In the genomic region with DNA sequence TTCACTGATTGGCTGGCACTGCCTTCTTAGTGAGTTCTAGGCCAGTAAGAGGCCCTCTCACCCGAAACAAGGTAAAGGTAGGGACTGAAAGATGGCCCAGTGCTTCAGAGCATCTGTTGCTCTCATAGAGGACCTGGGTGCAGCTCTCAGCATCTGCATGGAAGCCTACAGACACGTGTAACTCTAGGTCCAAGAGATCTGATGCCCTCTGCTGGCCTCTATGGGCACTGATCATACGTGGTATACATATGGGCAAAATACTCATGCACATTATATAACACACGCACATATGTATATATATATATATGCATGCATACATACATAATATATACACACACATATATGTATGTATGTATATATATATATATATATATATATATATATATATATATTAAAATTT, we compare ENCODE assay signal across 21 mouse cellular contexts.
DNase-seq lines count a peak whose midpoint lies in the region; ATAC-seq and TF ChIP-seq lines count a peak whose summit lies in the region.
"Had no signal": no experiment of that assay in that cellular context is flagged by ENCODE, and none has a peak within 500 bp of the region (broad histone marks: within the 10 kb centered on the region; RNA-seq: fewer than 3 reads in every experiment).

No protein-coding gene starts in this region.

- no peak overlapping the region for H3K9ac ChIP-seq in intestine, postnatal 0 days (ENCODE audit: low read depth, low read length)
- no peak overlapping the region for H3K9ac ChIP-seq in intestine, embryonic 16.5 days (ENCODE audit: low read depth, low read length)
- H3K9ac ChIP-seq in neural tube, embryonic 15.5 days (replicated peaks): no peak overlapping the region
- H3K9ac ChIP-seq in forebrain, embryonic 13.5 days: no peak overlapping the region
- H3K9ac ChIP-seq: hindbrain, embryonic 15.5 days; liver, embryonic 15.5 days; midbrain, embryonic 15.5 days; neural tube, embryonic 13.5 days had no signal

- no peak for ATAC-seq in intestine, postnatal 0 days
- no peak for ATAC-seq in intestine, embryonic 16.5 days
- ATAC-seq in neural tube, embryonic 15.5 days (ENCODE audit: low FRiP score): no peak
- ATAC-seq in forebrain, embryonic 13.5 days: no peak
- ATAC-seq: midbrain, embryonic 15.5 days had no signal

- no peaks in the 10 kb centered on the region for H3K27me3 ChIP-seq in intestine, postnatal 0 days (replicated peaks; ENCODE audit: control insufficient read depth, insufficient read depth, low read length)
- H3K27me3 ChIP-seq in intestine, embryonic 16.5 days (replicated peaks; ENCODE audit: control insufficient read depth, insufficient read depth, low read length): no peaks in the 10 kb centered on the region
- H3K27me3 ChIP-seq in neural tube, embryonic 15.5 days (replicated peaks): no peaks in the 10 kb centered on the region
- H3K27me3 ChIP-seq in forebrain, embryonic 13.5 days: no peaks in the 10 kb centered on the region
- H3K27me3 ChIP-seq: hindbrain, embryonic 15.5 days; liver, embryonic 15.5 days; midbrain, embryonic 15.5 days; neural tube, embryonic 13.5 days had no signal

- peak; percentile 43 for TF ChIP-seq CTCF in intestine, postnatal 0 days (IDR thresholded peaks at IDR 0.05; ENCODE audit: low read depth)
- 0 out of 2 replicates have a peak, but pooled peaks have one; percentile 3 for TF ChIP-seq CTCF in bone marrow, adult 2 months (IDR thresholded peaks at IDR 0.05; ENCODE audit: control insufficient read depth, insufficient read depth, low read length)

- no peak overlapping the region for H3K4me2 ChIP-seq in intestine, postnatal 0 days (replicated peaks; ENCODE audit: low read depth)
- no peak overlapping the region for H3K4me2 ChIP-seq in intestine, embryonic 16.5 days (ENCODE audit: low read depth, low read length)
- H3K4me2 ChIP-seq in neural tube, embryonic 15.5 days: no peak overlapping the region
- no peak overlapping the region for H3K4me2 ChIP-seq in forebrain, embryonic 13.5 days
- H3K4me2 ChIP-seq: hindbrain, embryonic 15.5 days; liver, embryonic 15.5 days; midbrain, embryonic 15.5 days; neural tube, embryonic 13.5 days had no signal

- no peak for TF ChIP-seq POLR2A in bone marrow, adult 2 months (IDR thresholded peaks at IDR 0.05; ENCODE audit: borderline replicate concordance, control insufficient read depth, low read depth, low read length)

- DNase-seq in thymus, postnatal 0 days (ENCODE audit: low spot score): peak; percentile 14
- no peak for DNase-seq in thymus, postnatal 10 days (ENCODE audit: low spot score in 2 of 2)
- DNase-seq in thymus, postnatal 25 days: peak; percentile 8
- DNase-seq: adrenal gland, adult 8-10 months; cerebellum, adult 9-10 months; gastrocnemius, postnatal 14 days; heart, postnatal 14 days; kidney, adult 8-10 months had no signal

- H3K27ac ChIP-seq in intestine, postnatal 0 days (ENCODE audit: low read depth, low read length): no peak overlapping the region
- no peak overlapping the region for H3K27ac ChIP-seq in intestine, embryonic 16.5 days (ENCODE audit: low read length)
- H3K27ac ChIP-seq in bone marrow, adult 2 months (ENCODE audit: control insufficient read depth, insufficient read depth, low read depth, low read length, poor library complexity): no peak overlapping the region
- H3K27ac ChIP-seq in neural tube, embryonic 15.5 days (replicated peaks): no peak overlapping the region
- no peak overlapping the region for H3K27ac ChIP-seq in forebrain, embryonic 13.5 days
- H3K27ac ChIP-seq: heart, embryonic 10.5 days; limb, embryonic 10.5 days; liver, embryonic 15.5 days; macrophage had no signal

- H3K36me3 ChIP-seq in intestine, postnatal 0 days (ENCODE audit: control insufficient read depth, insufficient read depth): no peaks in the 10 kb centered on the region
- no peaks in the 10 kb centered on the region for H3K36me3 ChIP-seq in intestine, embryonic 16.5 days (ENCODE audit: control insufficient read depth, insufficient read depth, low read length)
- H3K36me3 ChIP-seq in neural tube, embryonic 15.5 days: no peaks in the 10 kb centered on the region
- H3K36me3 ChIP-seq in forebrain, embryonic 13.5 days (ENCODE audit: poor library complexity, severe bottlenecking): no peaks in the 10 kb centered on the region
- H3K36me3 ChIP-seq: hindbrain, embryonic 15.5 days; limb, embryonic 10.5 days; liver, embryonic 15.5 days; midbrain, embryonic 15.5 days; neural tube, embryonic 13.5 days had no signal

- H3K4me1 ChIP-seq in intestine, postnatal 0 days (replicated peaks; ENCODE audit: control insufficient read depth, insufficient read depth, low read length): no peaks in the 10 kb centered on the region
- no peaks in the 10 kb centered on the region for H3K4me1 ChIP-seq in intestine, embryonic 16.5 days (ENCODE audit: control insufficient read depth, insufficient read depth, low read length)
- peaks cover 2% of the 10 kb centered on the region; the same call in 1 of the 2 replicates for H3K4me1 ChIP-seq in bone marrow, adult 2 months (ENCODE audit: control insufficient read depth, insufficient read depth, low read length)
- H3K4me1 ChIP-seq in neural tube, embryonic 15.5 days: peaks cover 5% of the 10 kb centered on the region; the same call in 1 of the 2 replicates
- peaks cover 26% of the 10 kb centered on the region for H3K4me1 ChIP-seq in forebrain, embryonic 13.5 days
- H3K4me1 ChIP-seq: limb, embryonic 10.5 days; liver, embryonic 15.5 days had no signal

- H3K9me3 ChIP-seq in intestine, postnatal 0 days (ENCODE audit: control insufficient read depth): no peaks in the 10 kb centered on the region
- H3K9me3 ChIP-seq in intestine, embryonic 16.5 days (ENCODE audit: control insufficient read depth, low read length): no peaks in the 10 kb centered on the region
- no peaks in the 10 kb centered on the region for H3K9me3 ChIP-seq in neural tube, embryonic 15.5 days (replicated peaks)
- no peaks in the 10 kb centered on the region for H3K9me3 ChIP-seq in forebrain, embryonic 13.5 days (replicated peaks)
- H3K9me3 ChIP-seq: heart, embryonic 10.5 days; hindbrain, embryonic 15.5 days; limb, embryonic 10.5 days; liver, embryonic 15.5 days; midbrain, embryonic 15.5 days; neural tube, embryonic 13.5 days had no signal

- no peak overlapping the region for H3K4me3 ChIP-seq in intestine, postnatal 0 days (ENCODE audit: low read depth, low read length)
- H3K4me3 ChIP-seq in intestine, embryonic 16.5 days (ENCODE audit: low read length): no peak overlapping the region
- H3K4me3 ChIP-seq in bone marrow, adult 2 months (replicated peaks; ENCODE audit: control insufficient read depth, low read depth, low read length): no peak overlapping the region
- no peak overlapping the region for H3K4me3 ChIP-seq in neural tube, embryonic 15.5 days (replicated peaks)
- H3K4me3 ChIP-seq in forebrain, embryonic 13.5 days: no peak overlapping the region
- H3K4me3 ChIP-seq: erythroblast, embryonic 14.5 days; heart, embryonic 10.5 days; hindbrain, embryonic 15.5 days; limb, embryonic 10.5 days; liver, embryonic 15.5 days; midbrain, embryonic 15.5 days; neural tube, embryonic 13.5 days had no signal

- 93% methylated on average over 4 of the region's 4 CpGs for WGBS in intestine, postnatal 0 days
- 90% methylated on average over 4 of the region's 4 CpGs for WGBS in intestine, embryonic 16.5 days
- WGBS in bone marrow, adult 2 months: 78% methylated on average over 4 of the region's 4 CpGs
- WGBS in neural tube, embryonic 15.5 days: 88% methylated on average over 4 of the region's 4 CpGs
- 84% methylated on average over 4 of the region's 4 CpGs for WGBS in forebrain, embryonic 13.5 days

Comparison
In these comparisons a context has a peak if more than half of its experiments do, and no peak if none do; other contexts are left out.
1. DNase-seq: peak in thymus, postnatal 0 days (single experiment) and thymus, postnatal 25 days (single experiment); none in thymus, postnatal 10 days (0 of 2).